Mouse (Mus musculus) lung, postnatal 25 days (tissue): ENCODE data around the gene Fry.

Experiments used
- DNase-seq: peaks from one replicate; pipeline ENCODE4 v3.0.0; 2022; ENCODE audit warnings: low spot score

Fry gene

DNA sequence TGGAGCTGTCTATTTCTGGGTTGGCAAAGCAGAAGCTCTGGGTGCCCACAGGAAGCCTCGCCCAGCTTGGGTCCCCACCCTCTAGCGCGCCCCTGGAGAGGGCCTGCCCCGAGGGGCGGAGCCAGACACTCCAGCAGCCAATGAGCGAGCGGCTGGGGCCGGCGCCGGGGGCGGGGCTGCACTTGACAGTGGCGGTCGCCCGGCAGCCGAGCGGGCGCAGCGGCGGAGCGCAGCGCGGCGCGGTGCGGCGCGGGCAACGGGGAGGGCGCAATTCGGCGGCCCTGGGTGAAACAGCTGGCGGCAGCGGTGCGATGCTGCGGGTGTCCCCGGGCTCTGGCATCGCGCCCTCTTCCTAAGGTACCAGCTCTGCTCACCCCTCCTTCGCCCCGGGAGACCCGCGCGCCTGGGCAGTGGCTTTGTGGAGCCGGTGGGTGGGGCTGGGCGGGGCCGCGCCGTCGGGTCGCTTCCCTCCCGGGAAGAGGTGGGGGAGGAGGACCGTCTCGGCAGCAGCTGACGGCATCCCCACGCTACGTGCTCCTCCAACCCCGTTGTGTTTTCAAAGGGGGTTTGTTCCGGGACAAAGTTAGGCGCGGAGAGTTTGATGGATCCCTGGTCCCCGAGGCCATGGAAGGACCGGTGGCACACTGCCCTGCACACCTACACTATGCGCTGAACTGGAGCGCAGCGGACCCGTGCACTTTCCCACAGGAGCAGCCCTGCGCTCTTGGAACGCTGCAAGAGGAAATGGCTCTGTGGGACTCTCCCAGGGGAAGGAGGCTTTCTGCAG is at the start of gene Fry:
Fry (plus strand) TSS at position 191 of the 787 bp plus-strand sequence.
- peak; percentile 96 for DNase-seq

DNA sequence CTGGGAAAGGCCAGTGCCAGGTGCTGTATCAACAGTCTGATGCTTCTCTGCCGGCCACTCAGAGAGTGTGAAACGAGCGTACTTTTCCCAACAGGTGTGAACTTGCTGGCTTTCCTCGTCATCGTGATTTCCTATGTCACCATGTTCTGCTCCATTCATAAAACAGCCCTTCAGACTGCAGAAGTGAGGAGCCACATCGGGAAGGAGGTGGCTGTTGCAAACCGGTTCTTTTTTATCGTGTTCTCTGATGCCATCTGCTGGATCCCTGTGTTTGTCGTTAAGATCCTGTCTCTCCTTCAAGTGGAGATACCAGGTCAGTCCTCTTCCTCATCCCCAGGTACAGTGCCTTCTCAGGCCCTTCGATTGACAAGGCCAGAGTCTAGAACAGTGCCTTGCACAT is 48.4 kb upstream of the Fry start:
- DNase-seq: no peak

DNA sequence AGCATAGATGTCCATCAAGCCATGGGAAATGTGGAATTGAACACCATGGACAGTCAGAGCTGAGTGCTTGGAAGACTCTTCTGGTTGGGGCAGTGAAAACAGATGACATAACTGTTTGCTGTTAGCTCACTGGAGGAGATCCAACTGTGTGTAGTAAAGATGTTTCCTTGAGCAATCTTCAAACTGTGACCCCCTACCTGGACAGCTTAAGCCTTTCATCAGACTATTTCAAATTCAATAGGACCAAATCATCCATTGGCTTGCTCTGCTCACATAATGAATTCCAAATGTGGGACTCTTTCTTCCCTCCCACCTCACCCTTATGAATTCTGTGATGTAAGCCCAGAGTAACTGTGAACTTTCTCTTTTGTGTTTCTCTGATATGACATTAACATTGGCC is 46.7 kb upstream of the Fry start:
- no peak for DNase-seq

GRCm38 (mm10) chr5:150079866-150080797 is 38.3 kb upstream of the Fry start:
- DNase-seq: peak; percentile 24

DNA sequence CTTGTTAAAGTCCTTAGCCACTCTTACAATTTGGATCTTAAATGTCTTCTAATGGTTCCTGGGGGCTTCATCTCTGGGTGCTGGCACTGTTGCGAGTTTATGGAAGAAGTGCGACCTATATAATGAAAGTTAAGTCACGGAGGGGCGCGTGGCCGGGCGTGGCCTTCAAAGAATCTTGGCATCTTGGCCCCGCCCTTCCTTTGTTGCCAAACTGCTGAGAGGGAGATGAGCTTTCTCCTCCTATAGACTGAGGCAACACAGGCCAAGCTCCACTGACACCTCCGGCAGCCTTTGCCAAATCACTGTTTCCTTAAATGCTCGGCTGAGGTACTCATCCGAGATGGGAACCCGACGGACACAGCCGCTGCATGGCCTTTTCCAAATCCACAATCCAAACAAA is 35.7 kb upstream of the Fry start:
- DNase-seq: no peak

- DNase-seq: no peak
Measured at GRCm38 (mm10) chr5:150083190-150083589, 35.3 kb upstream of the Fry start.

DNA sequence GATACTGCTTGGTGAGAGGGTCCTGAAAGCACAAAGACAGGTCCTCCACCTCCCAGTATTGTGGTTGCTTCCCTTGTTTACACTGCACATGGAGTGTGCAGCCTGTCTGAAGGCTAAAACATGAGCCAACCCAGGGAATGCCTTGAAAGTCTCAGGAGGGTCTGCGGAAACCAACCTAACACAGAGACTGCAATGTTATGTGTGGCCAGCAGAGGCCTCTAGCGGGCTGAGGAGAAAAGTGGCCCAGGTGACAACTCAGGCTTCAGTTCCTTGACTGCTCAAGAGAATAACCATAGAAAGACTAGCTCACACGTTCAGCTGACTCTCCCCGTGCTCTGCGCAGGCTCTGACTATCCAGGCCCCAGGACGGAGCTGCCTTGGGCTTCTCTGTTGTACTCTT is 20.8 kb upstream of the Fry start:
- peak; percentile 55 for DNase-seq

DNA sequence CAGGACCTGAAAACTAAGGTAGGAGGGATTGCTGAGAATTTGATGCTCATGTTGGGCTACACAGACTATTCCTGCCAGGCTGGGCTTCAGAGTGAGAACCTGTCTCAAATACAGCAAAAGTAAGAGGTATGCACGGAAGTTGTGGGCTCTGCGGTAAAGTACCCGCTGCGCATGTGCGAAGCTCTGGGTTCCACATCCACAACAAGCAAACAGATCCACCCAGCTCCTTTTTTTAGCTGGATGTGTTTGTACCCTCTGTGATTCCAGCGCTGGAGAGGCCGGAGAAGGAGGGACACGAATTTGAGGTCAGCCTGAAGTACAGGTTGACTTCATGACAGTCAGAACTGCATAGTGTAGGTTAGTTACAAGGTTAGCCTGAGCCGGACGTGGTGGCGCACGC is 19.7 kb upstream of the Fry start:
- no peak for DNase-seq

DNA sequence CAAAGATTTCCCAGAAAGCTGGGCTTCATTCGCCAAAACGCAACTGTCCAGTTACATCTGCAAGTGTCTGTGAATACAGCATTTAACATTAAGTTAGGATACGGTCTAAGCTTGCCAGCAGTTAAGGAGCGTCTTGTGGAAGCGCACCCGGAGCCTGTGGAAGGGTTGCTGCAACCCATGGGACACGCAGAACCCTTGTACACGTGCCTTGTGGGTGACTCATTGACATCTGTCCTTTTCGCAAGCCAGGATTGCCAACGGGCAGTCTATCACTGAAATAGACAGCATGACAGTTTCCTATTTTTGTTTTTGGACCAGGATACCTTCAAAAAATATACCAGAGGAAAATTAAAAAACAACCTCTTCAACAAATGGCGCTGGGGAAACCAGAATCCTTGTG is 16.7 kb upstream of the Fry start:
- no peak for DNase-seq

DNA sequence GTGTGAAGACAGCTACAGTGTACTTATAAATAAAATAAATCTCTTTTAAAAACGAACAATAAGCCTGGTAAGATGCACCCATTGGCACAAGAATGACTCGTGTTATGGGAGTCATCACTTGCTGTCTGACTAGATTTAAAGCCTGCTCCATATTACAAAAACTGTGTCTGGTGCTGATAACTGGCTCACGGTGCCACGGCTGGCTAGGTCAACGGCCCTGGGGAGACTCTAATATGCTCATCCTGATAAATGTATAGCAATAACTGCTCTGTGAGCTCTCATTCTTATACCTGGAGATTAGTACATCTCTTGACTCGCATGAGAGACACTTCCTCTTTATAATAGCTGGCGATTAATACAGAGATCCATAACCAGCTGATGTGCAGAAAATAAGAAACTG is 12.1 kb upstream of the Fry start:
- no peak for DNase-seq

- no peak for DNase-seq
Measured at GRCm38 (mm10) chr5:150111236-150111635, 7.2 kb upstream of the Fry start.

DNA sequence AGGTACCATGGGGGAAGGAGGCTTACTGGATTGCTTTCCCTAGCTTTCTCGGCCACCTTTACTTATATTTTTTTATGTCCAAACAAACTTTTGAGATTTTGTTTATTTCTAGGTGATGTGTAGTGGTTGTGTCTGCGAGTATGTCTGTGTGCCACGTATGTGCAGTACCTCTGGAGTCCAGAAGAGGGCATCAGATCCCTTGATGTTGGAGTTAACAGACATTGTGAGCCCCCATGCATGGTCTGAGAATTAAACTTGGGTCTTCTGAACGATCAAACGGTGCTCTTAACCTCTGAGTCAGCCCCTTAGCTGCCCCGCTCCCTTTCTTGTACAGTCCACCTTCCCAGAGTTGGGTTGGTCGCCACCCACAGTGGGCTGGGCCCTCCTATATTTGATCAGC is 4.4 kb upstream of the Fry start:
- no peak for DNase-seq

- no peak for DNase-seq
Measured at GRCm38 (mm10) chr5:150114778-150115177, 3.7 kb upstream of the Fry start.

DNA sequence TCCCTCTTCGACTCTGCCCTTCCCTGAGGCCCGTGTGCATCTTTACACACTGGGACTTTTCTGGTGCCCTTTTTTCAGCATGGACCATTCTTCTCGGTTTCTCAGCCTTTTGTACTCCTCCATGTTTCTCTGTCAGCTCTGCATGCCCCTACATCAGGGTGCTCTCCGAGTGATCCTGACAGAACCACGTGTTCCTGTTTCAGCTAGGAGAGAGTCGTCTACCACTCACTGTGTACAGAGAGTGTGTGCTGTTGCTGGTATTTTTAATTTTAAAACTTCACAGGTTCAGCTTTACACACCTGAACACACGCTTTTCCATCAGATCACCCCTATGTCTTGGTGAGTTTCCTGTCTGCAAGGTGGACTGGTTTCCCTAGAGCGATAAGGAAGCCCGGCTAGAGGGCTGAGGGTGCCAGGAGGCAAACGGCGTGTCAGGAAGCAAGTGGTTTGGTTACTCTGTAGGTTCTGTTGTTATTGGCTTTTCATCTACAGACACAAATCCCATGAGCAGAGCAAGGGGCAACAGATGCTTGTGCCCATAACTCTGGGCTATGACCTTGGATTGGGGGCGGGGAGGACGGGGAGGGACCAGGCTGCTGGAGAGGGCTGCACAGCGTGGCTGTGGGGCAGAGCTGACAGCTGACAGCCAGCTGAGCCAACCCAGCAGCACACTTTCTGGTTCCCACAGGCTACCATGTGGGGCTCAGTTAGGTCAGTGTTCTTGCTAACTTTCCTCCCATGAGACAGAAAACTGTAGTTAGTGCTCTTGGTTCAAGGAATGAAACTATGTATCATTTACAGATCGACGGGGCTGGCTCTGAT is 3.0 kb upstream of the Fry start:
- DNase-seq: no peak

GRCm38 (mm10) chr5:150116216-150116905 is 2.1 kb upstream of the Fry start:
- no peak for DNase-seq

DNA sequence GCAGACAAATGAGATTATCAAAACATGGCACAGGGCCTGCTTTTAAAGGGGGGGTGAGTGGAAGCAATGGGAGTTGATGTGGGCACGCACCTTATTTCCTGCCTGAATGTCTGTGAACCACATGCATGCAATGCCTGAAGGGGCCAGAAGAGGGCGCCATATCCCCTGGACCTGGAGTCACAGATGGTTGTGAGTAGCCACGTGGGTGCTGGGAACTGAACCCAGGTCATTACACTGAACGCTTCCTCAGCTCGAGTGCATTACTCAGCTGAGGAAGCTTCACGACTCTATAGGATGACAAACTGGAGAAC is 1.6 kb upstream of the Fry start:
- DNase-seq: no peak

DNA sequence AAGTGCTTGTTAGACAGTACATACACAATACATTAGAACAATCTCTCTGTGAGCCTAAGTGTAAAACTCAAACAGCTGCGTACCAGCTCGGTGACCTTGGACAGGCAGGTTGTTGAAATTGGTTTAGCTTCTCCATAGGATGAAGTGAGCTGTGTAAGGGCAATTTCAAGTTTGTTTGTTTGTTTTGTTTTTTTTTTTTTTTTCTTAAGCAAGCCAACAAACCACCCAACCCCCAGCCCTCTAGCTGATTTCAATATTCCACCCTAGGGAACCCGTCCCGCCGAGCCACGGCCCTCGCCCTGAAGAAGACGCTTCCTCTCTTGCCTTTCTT is 356 bp upstream of the Fry start:
- no peak for DNase-seq

DNA sequence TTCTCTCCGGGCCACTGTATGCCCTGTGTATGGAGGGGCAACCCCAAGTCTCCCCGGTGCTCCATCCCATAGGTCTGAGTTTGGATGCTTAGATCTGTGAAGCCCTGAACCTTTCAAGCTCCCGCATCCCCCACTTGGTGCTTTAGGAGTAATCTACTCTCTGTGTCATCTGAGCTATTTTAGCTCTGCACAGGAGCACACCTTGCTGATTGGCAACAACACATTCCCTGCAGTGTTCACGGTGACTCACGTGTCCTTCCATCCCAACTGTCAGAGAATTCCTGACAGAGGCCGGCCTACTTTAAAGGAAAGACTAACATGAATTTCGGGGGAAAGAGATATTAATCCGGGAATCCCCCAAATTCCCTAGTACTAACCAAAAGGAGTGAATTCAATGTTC is 2.2 kb downstream of the Fry start:
- no peak for DNase-seq

- DNase-seq: no peak
Measured at GRCm38 (mm10) chr5:150122095-150122494, 3.6 kb downstream of the Fry start.

DNA sequence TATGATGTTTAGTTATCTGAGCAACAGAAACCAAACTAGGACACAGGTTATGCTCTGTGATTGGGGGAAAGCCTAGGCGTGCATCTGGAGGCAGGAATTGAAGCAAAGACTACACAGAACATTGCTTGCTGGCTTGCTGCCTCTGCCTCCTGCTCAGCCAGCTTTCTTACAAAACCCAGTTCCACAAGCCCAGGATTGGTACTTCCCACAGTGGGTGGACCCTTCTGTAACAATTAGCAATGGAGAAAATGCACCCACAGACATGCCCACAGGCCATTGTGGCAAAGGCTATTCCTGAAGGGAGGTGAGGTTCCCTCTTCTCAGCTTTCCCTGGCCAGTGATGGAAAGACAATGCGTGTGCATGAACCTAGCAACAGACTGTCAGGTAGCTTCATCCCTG is 4.1 kb downstream of the Fry start:
- DNase-seq: no peak

GRCm38 (mm10) chr5:150125920-150126319 is 7.5 kb downstream of the Fry start:
- DNase-seq: no peak

GRCm38 (mm10) chr5:150128432-150128831 is 10.0 kb downstream of the Fry start:
- DNase-seq: no peak
